Mouse (Mus musculus): ENCODE results near the gene Gm21149.
"Not testable (repeated sequence)": the region's sequence is repeated elsewhere in the genome, so short reads cannot be mapped to it uniquely, and the experiment has no call there.

Gene Gm21149

GRCm38 (mm10) chr5:15461613-15462012, 14.7 kb downstream of the Gm21149 start:
- DNase-seq (ENCODE audit: low spot score): peak; percentile 23

GRCm38 (mm10) chr5:15457865-15458571, 18.3 kb downstream of the Gm21149 start:
- DNase-seq (ENCODE audit: low spot score): not testable (repeated sequence)
